Mouse (Mus musculus) heart, adult 2 months (tissue): ENCODE measurements around the gene Syn3.

ENCODE experiments used
- CTCF ChIP-seq: fragments of 200-600 bp; IDR thresholded peaks from 2 replicates; pipeline ENCODE4 v1.8.1; 2022; ENCODE audit warnings: antibody characterized with exemption, mild to moderate bottlenecking, moderate library complexity
- POLR2A ChIP-seq: fragments of 200-500 bp; IDR thresholded peaks from 2 replicates; pipeline ENCODE4 v1.6.1; 2011; ENCODE audit warnings: mild to moderate bottlenecking, low read depth, low read length, control low read depth; ENCODE audit not compliant: insufficient read depth

DNA sequence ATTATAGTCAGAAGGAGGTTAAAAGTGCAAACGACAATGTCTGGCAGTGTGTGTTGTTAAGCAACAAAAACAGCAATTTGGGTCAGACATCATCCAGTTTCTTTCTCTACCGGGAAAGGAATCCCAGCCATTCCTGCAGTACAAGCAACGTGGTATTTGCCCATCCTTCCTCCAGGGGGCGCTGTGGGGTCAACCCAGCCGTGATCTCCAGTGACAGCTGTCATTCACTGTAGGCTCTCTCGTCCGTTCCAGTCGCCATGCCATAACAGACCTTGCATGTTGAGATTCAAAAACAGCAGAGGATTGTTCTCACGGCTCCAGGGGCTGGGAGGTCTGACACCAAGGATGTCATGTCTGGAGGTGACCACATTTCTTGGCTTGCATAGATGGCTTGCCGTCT lies 406.8 kb downstream of the Syn3 start:
- TF ChIP-seq CTCF (peak; percentile 62), POLR2A (no peak)
